Mouse (Mus musculus): ENCODE measurements around the gene Fetub.

DNA sequence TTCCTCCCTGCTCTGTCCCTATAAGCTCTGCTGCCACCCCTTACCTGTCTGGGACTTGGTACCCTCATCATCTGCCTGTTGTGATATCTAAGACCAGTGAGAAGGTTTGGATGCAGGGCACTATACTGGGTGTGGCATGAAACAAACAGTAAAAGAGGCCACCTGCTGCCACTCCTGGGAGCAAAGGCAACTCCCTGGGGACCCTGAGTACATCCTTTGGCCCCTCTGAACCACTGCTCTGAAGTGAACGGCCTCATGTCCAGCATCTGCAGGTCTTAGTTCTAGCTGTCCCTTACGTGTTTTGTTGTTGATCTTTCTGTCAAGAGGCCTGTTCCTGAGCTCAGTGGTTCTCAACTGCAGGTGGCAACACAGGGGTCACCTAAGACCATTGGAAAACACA lies 20.4 kb downstream of the Fetub start:
- TF ChIP-seq GATA1 (IDR thresholded peaks at IDR 0.05; ENCODE audit: low read length): no peak
- TF ChIP-seq TAL1 (IDR thresholded peaks at IDR 0.05; ENCODE audit: low read length): no peak

Measured in erythroblast, embryonic 14.5 days (primary cell).